ENCODE assay signal across 9 mouse cellular contexts in the genomic region with DNA sequence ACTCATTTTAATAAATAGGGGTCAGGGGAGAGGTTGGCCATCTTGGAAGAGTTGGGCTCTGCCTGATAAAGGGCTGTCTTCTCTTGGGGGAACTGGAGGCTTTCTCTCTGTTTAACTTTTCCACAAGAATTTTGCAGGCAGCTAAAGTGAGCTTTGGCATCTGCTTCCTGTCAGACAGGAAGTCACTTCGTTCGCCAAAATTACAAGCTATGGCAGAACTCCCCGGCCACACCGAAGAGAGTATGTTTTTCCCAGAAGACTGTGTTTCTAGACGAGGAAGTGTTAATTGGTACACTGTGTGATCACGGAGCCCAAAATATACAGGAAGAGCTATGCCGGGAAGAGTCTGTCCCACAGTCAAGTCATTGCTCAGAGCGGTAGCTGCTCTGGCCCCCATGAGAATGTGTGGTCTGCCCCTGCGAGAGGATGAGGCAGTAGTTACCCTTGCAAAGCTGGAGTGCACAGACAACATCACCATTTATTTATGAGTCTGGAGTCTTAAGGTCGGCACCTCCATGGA.
DNase-seq lines count a peak whose midpoint lies in the region; ATAC-seq and TF ChIP-seq lines count a peak whose summit lies in the region.
"Had no signal": no experiment of that assay in that cellular context is flagged by ENCODE, and none has a peak within 500 bp of the region (broad histone marks: within the 10 kb centered on the region; RNA-seq: fewer than 3 reads in every experiment).

No protein-coding gene starts in this region.

- H3K27me3 ChIP-seq in kidney, adult 2 months (replicated peaks; ENCODE audit: control insufficient read depth, insufficient read depth, low read length) = no peaks in the 10 kb centered on the region
- no peaks in the 10 kb centered on the region for H3K27me3 ChIP-seq in forebrain, embryonic 13.5 days
- H3K27me3 ChIP-seq in hindbrain, postnatal 0 days (ENCODE audit: insufficient read depth, low read length) = no peaks in the 10 kb centered on the region

- no peaks in the 10 kb centered on the region for H3K36me3 ChIP-seq in kidney, adult 2 months (ENCODE audit: control insufficient read depth, insufficient read depth, low read length)
- no peaks in the 10 kb centered on the region for H3K36me3 ChIP-seq in forebrain, embryonic 13.5 days (ENCODE audit: poor library complexity, severe bottlenecking)
- no peaks in the 10 kb centered on the region for H3K36me3 ChIP-seq in hindbrain, postnatal 0 days (ENCODE audit: insufficient read depth, low read length)

- peak overlapping the region; percentile 2; the same call in 1 of the 2 replicates for H3K4me2 ChIP-seq in forebrain, embryonic 13.5 days
- H3K4me2 ChIP-seq in hindbrain, postnatal 0 days (ENCODE audit: low read depth, low read length) = no peak overlapping the region

- peak; percentile 51 for DNase-seq in kidney, adult 2 months
- DNase-seq in kidney, adult 18-20 months = no peak
- no peak for DNase-seq in hindbrain, postnatal 0 days (ENCODE audit: low spot score)
- peak; percentile 45 for DNase-seq in lung, postnatal 36 days
- DNase-seq in frontal cortex, adult 2 months (ENCODE audit: extremely low spot score in 1 of 2, low spot score in 1 of 2) = no peak
- no peak for DNase-seq in frontal cortex, postnatal 10 days (ENCODE audit: low spot score in 2 of 2)
- DNase-seq in layer of hippocampus, adult 9-11 months = no peak
- DNase-seq: spleen, adult 18-20 months had no signal

- no peak for ATAC-seq in forebrain, embryonic 13.5 days
- no peak for ATAC-seq in hindbrain, postnatal 0 days

- peak overlapping the region; percentile 20 for H3K27ac ChIP-seq in kidney, adult 2 months (ENCODE audit: insufficient read depth, low read depth, low read length)
- peak overlapping the region; percentile 44; the same call in 1 of the 2 replicates for H3K27ac ChIP-seq in forebrain, embryonic 13.5 days
- H3K27ac ChIP-seq in hindbrain, postnatal 0 days = peak overlapping the region; percentile 52

- no peak overlapping the region for H3K4me3 ChIP-seq in kidney, adult 2 months (ENCODE audit: insufficient read depth, low read depth, low read length)
- no peak overlapping the region for H3K4me3 ChIP-seq in forebrain, embryonic 13.5 days
- H3K4me3 ChIP-seq in hindbrain, postnatal 0 days (ENCODE audit: low read length) = no peak overlapping the region

- WGBS in kidney, adult 2 months = 59% methylated on average over 10 of the region's 10 CpGs
- 47% methylated on average over 10 of the region's 10 CpGs for WGBS in forebrain, embryonic 13.5 days
- 48% methylated on average over 10 of the region's 10 CpGs for WGBS in hindbrain, postnatal 0 days

- no peaks in the 10 kb centered on the region for H3K9me3 ChIP-seq in forebrain, embryonic 13.5 days (replicated peaks)
- no peaks in the 10 kb centered on the region for H3K9me3 ChIP-seq in hindbrain, postnatal 0 days (ENCODE audit: low read length)

- no peak for TF ChIP-seq CTCF in kidney, adult 2 months (conservative IDR thresholded peaks at IDR 0.05; ENCODE audit: insufficient read depth, insufficient read length, low read depth, low read length)
- no peak for TF ChIP-seq CTCF in hindbrain, postnatal 0 days (IDR thresholded peaks at IDR 0.05; ENCODE audit: low read depth)

- peaks cover 16% of the 10 kb centered on the region for H3K4me1 ChIP-seq in kidney, adult 2 months (ENCODE audit: control insufficient read depth, insufficient read depth, low read length)
- peaks cover 48% of the 10 kb centered on the region for H3K4me1 ChIP-seq in forebrain, embryonic 13.5 days
- H3K4me1 ChIP-seq in hindbrain, postnatal 0 days (ENCODE audit: insufficient read depth, low read length) = 0 out of 2 replicates have a peak, but pooled peaks cover 8% of the 10 kb centered on the region

- TF ChIP-seq POLR2A in kidney, adult 2 months (IDR thresholded peaks at IDR 0.05; ENCODE audit: low read depth, low read length) = no peak

- H3K9ac ChIP-seq in forebrain, embryonic 13.5 days = no peak overlapping the region
- H3K9ac ChIP-seq in hindbrain, postnatal 0 days (replicated peaks; ENCODE audit: low read length) = no peak overlapping the region

Comparison
In these comparisons a context has a peak if more than half of its experiments do, and no peak if none do; other contexts are left out.
1. DNase-seq: peak in kidney, adult 2 months (single experiment) and lung, postnatal 36 days (single experiment); none in kidney, adult 18-20 months (single experiment), hindbrain, postnatal 0 days (single experiment), frontal cortex, adult 2 months (0 of 2), frontal cortex, postnatal 10 days (0 of 2) and layer of hippocampus, adult 9-11 months (single experiment).
2. Peak in every context shown above with its lines, with median percentiles within 50 percentile points of each other: H3K27ac ChIP-seq.